Mouse (Mus musculus) heart, adult 2 months (tissue): Measurements from ENCODE around the gene Srek1ip1.

Source experiments
- CTCF ChIP-seq: fragments of 200-600 bp; IDR thresholded peaks from 2 replicates; pipeline ENCODE4 v1.8.1; 2022; ENCODE audit warnings: antibody characterized with exemption, mild to moderate bottlenecking, moderate library complexity
- EP300 ChIP-seq: fragments of 200-500 bp; IDR thresholded peaks from 2 replicates; pipeline ENCODE4 v1.6.1; 2011; ENCODE audit warnings: low read depth, low read length, control low read depth; ENCODE audit not compliant: insufficient read depth
- POLR2A ChIP-seq: fragments of 200-500 bp; IDR thresholded peaks from 2 replicates; pipeline ENCODE4 v1.6.1; 2011; ENCODE audit warnings: mild to moderate bottlenecking, low read depth, low read length, control low read depth; ENCODE audit not compliant: insufficient read depth

- no peak for TF ChIP-seq CTCF
- no peak for TF ChIP-seq POLR2A
- TF ChIP-seq EP300: no peak
Observed at GRCm38 (mm10) chr13:104759381-104759780, 32.9 kb upstream of the Srek1ip1 start.
